Mouse (Mus musculus): ENCODE data around the gene Gm26938.

Gene Gm26938

DNA sequence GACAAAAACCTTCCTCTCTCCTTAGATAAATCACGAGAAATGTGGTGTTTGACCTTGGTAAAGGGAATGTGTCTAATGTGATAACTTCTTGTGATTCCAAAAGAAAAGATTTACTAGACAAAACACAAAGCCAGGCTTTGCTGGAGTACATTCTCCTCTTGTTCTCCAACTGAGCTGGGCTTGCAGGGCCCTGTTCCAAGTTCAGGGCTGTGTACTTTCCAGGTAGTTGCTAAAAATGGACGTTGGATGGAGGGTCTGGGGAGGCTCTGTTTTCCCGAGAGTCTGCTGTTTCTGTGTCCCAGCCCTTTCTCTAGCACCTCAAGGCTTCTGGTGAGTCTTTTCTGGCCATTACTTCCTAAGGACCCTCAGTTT is 33.3 kb downstream of the Gm26938 start:
- DNase-seq, result no peak

DNA sequence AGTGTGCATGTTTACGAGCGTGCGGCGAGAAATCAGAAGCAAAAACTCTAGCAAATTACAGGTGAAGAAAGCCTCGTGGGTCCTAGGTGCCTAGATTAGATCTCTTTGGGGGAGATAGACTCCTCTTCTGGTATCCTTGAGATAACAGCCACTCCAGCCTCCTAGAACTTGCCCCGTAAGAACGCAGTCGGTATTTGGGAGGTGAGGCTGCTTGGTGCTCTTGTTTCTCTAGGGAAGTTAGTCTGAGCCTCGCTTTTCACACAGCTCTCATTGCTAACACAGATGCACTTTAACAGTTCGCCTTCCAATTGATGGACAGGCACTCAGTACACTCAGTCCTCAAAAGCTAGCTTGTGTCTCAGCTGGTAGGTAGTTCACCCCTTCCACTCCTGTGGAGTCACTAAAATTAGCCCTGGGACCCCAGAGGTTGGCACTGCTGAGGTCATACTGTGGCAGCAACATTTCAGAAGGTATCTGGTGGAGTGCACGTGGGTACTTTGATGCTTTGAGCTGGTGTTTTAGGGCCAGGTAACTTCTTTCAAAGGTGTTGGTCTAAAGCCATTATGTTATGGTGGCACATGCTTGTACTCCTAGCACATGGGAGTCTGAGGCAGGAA is 33.9 kb downstream of the Gm26938 start:
- DNase-seq, result no peak

DNA sequence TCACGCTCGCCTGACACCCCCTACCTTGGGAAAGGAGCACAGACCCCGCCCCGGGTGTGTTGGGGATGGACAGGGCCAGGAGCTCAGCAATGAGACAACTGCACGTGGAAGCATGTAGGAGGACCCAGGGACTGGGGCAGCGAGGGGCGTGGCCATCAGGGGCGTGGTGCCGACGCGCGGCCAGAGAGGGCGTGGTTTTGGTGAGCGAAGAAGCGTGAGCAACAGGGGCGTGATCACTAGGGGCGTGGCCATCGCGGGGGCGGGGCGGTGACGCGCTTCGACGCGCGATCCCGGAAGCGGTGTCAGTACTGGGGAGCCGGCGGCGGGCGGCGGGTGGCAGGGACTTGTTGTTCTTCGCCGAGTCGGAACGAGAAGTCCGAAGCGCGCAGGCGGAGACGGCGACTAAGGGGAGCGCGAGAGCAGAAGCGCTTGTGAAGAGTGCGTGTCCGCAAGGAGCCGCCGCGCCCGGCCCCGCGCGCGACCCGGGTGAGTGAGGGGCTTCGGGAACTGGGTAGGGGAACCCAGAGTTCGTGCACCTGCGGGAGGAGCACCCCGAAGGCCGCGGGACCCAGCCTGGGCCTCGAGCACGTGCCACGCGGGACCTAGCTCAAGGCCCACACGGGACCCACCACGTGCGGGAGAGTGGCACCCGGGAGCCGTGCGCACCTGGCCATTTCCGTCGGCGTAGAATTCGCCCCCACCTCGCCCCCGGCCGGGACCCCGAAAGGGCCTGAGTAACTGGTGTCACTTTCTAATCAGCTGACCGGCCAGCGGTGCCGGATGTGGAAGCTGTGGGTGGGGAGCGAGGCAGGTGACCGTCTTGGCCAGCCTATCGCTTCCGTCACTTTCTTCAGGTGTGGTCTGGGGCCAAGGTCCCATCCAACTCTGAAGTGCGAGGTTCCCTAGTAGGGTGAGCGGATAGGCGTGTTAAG is 34.7 kb downstream of the Gm26938 start, which contains the start of gene Mafk:
TSS of gene Mafk (plus strand) at position 287 of the 932 bp plus-strand sequence.
- DNase-seq, result peak; percentile 99

DNA sequence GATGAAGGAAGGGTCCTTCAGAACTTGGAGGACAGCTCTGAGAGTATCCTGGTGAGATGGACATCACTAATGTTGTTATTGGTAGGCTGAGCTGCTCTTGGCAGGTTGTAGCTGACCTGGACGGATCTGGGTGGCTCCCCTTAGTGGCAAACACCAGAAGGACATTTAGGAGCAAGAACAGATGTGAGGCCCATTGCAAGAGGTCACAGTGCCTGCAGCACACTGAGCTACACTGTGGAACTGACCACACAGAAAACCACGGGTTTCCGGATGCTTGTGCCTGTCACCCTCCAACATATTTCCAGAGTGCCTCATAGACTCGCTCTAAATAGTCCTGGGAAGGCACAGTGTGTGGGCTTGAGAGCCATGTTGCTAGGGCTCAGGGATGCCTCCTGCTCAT is 36.7 kb downstream of the Gm26938 start:
- DNase-seq, result no peak

DNA sequence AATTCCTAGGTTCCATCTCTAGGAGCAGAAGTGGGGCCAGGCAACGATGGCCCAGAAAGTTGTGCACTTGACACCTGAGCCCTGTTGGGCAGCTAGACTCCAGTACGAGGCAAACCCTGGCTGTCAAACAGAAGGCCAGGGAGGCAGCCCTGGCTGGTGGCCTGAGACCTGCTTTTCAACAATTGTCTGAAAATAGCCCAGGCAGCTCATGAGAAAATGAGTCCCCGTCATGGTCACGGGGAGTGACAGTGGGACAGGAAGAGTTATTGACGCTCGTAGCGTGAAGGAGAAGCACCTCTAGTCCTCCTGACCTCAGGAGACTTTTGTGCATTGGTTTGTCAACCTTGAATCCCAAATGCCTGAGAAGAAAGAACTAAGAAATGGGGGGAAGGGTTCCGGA is 44.8 kb downstream of the Gm26938 start:
- no peak for DNase-seq

DNA sequence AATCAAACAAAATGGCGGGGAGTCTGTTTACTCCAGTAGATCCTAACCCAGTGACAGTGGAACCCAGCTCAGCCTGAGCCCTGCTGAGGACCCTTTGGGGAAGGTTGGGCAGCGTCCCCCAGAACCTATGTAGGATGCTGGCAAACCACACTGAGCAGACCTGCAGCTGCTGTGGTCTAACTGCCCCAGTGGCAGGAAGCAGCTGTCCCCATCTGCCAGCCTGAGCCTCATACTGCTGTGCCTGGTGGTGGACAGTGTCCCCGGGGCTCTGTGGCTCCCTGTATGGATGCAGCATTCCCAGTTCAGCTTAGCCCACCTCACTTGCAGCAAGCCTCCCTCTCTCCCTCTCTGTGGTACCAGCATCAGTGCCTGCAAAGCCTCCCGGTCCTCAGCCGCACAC is 49.2 kb downstream of the Gm26938 start:
- DNase-seq, result peak; percentile 73

DNA sequence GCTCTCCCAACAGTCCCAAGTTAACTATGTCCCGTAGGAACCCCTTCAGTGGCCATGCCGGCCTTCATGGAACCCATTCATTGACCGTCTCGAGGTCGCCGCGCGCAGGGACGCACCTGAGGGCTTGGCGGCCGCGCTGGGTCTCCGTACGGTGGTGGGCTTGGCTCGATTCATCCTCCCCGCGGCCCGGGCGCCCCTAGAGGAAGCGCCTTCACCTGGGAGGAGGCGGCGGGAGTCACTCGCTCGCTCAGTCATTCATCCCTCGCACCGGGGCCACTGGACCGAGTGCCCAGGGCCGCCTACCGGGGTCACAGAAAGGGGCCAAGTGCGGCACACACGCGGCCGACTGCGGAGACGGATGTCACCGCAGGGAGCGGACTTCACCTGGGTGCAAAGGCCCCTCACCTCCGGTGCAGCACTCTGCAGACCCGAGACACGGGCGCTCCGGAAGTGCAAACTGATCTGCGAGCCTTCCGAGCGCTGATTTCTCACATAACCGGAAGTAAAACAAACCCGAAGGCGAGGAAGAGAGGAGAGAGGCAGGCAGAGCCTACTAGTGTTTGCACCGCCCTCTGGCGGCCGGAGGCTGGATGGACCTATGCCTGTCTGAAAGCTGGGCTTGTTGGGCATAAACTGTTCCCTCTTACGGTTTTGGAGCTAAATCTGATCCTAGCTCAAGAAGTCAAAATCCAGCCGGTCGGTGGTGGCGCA is 50.8 kb downstream of the Gm26938 start, which contains the start of gene Ints1:
TSS of gene Ints1 (minus strand) at position 459 of the 711 bp plus-strand sequence.
- DNase-seq, result peak; percentile 97

DNA sequence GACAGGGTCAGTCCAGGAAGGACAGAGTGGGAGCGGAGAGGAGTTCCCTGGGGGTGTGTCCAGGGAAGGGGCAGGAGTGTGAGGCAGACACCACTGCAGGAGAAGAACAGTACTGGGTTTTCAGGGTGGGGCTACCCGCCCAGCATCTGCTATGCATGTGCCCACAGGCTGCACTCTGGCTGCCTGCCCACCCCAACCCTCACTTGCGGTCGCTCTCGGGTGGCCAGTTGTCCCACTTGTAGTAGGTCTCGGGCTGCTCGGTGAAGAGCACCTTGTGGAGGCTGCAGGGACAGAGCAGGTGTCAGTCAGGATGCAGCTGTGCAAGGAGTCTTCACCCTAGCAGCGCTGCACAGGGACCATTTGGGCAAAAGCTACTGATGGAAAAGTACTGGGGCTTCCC is 58.0 kb downstream of the Gm26938 start:
- no peak for DNase-seq

DNA sequence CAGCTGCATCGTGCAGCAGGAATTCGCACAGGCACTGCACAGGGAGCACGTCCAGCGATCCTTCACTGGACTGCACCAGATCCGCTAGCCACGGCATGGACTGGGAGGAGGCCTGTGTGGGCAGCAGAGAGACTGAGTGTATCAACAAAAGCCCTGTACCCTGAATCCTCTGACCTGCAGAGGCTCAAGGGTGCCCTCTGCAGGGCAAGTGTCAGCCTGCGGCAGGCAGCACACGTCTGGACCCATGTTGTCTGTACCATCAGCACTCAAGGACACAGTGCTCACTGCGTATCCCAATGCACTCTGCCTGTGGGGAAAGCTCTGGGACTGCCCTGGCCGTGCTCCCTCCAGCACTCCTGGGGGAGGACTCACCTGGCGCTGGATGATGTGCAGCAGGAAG is 61.9 kb downstream of the Gm26938 start:
- peak; percentile 26 for DNase-seq

DNA sequence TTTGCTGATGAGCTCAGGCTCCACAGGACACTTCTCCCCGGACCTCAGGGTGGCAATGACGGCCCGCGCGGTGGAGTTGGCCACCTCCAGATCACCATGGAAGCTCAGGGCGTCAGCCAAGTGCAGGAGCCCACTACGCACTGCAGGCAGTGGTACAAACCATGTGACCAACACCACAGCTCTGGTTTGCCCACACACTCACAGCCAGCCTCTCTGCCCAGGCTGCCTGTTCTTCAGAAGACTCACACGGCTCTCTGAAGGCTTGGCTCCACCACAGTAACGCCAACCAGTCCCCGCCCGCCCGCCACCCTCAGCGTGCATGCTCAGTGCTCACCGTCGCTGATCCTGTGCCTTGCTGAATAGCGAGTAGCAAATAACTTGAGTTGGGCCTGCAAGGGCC is 68.1 kb downstream of the Gm26938 start:
- no peak for DNase-seq

All from thymus, postnatal 25 days (tissue).